Mouse (Mus musculus) forebrain, embryonic 11.5 days (tissue): ENCODE results near the gene Rnase12. TPM values are rescaled to one million over a fixed set of nuclear protein-coding genes. Genes with fewer than 3 reads are reported as not detected.
"Not testable (repeated sequence)": the region's sequence is repeated elsewhere in the genome, so short reads cannot be mapped to it uniquely, and the experiment has no call there.

ENCODE experiments used
- ATAC-seq: fragments of 200-750 bp; cut with Nextera tagmentation; replicated peaks from 2 replicates; pipeline ENCODE4 v1.8.0; 2017; ENCODE audit warnings: moderate TSS enrichment; ENCODE audit not compliant: low FRiP score
- DNase-seq: peaks from one replicate; pipeline ENCODE4 v3.0.0-alpha.2; 2017; ENCODE audit warnings: low spot score
- H3K27ac ChIP-seq: fragments of 300-500 bp; sonication (generic); 2 replicates; pipeline ENCODE4 v1.5.1; 2014; ENCODE audit warnings: low read depth, low read length
- H3K27me3 ChIP-seq: fragments of 300-500 bp; sonication (generic); 2 replicates; pipeline ENCODE4 v1.6.1; 2014; ENCODE audit warnings: mild to moderate bottlenecking, low read length, mixed read lengths; ENCODE audit not compliant: control insufficient read depth, insufficient read depth
- H3K36me3 ChIP-seq: fragments of 300-500 bp; sonication (generic); 2 replicates; pipeline ENCODE4 v1.6.1; 2014; ENCODE audit warnings: mild to moderate bottlenecking, low read length, moderate library complexity, mixed read lengths; ENCODE audit not compliant: control insufficient read depth, insufficient read depth
- H3K4me1 ChIP-seq: fragments of 300-500 bp; sonication (generic); replicated peaks from 2 replicates; pipeline ENCODE4 v1.6.1; 2014; ENCODE audit warnings: low read length, mixed read lengths; ENCODE audit not compliant: control insufficient read depth, insufficient read depth
- H3K4me2 ChIP-seq: fragments of 300-500 bp; sonication (generic); 2 replicates; pipeline ENCODE4 v1.6.1; 2014; ENCODE audit warnings: low read depth, mild to moderate bottlenecking, low read length, moderate library complexity, mixed read lengths; ENCODE audit not compliant: severe bottlenecking
- H3K4me3 ChIP-seq: fragments of 300-500 bp; sonication (generic); 2 replicates; pipeline ENCODE4 v1.5.1; 2014; ENCODE audit warnings: low read depth, low read length
- H3K9ac ChIP-seq: fragments of 300-500 bp; sonication (generic); 2 replicates; pipeline ENCODE4 v1.6.1; 2014; ENCODE audit warnings: low read length
- H3K9me3 ChIP-seq: fragments of 300-500 bp; sonication (generic); 2 replicates; pipeline ENCODE4 v1.6.1; 2016; ENCODE audit warnings: low read length, mixed read lengths; ENCODE audit not compliant: control insufficient read depth
- WGBS: fragments of 180-500 bp; shearing (Covaris S2); extraction: QIAGEN DNeasy Blood & Tissue Kit; methylation state at CpG from one replicate; pipeline ENCODE4 v1.1.7; 2014; 5-methylcytosine and 5-hydroxymethylcytosine counted together
- polyA plus RNA-seq: library from polyadenylated mRNA; unstranded; fragments of >200 nt; fragmentation: Nextera tagmentation; extraction: Ambion mirVana; gene quantifications from 2 replicates; pipeline ENCODE4 v1.2.1, GENCODE M21; 2014

The Rnase12 gene
- polyA plus RNA-seq, result not detected in 2 replicates

DNA sequence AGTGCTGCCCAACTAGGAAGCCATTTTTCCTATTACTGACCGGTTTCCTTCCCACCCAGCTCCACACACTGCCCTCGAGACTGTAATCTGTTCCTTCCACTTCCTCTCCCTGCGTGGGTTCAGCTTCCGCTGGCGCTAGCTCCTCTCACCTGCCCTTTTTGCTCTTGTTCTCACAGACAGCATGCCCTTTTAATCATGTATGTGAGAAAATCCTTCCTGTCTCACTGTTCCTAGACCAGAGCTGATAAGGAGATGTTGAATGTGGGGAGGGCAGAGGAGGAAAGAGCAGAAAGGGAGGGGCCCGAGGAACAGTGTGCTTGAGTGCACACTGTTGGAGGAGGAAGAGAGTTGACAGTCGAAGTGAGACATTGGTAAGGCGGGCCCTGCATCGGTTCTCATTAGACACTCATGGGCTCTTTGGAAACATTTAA is at the start of gene Rnase12:
TSS of gene Rnase12 (minus strand) at position 261 of the 431 bp plus-strand sequence.
- H3K4me3 ChIP-seq, result no peak within 1 kb of the TSS
- no peak within 1 kb of the TSS for H3K4me2 ChIP-seq
- no peak within 1 kb of the TSS for H3K27ac ChIP-seq
- H3K36me3 ChIP-seq, result no peaks in the 10 kb centered on the region
- no peaks in the 10 kb centered on the region for H3K9me3 ChIP-seq
- ATAC-seq, result no peak
- H3K4me1 ChIP-seq, result peaks cover 6% of the 10 kb centered on the region; the same call in 1 of the 2 replicates
- 78% methylated on average over 9 of the region's 9 CpGs for WGBS
- H3K27me3 ChIP-seq, result peaks cover 3% of the 10 kb centered on the region; the same call in 1 of the 2 replicates
- H3K9ac ChIP-seq, result no peak within 1 kb of the TSS
- no peak for DNase-seq

- H3K4me2 ChIP-seq, result no peak overlapping the region
- no peaks in the 10 kb centered on the region for H3K27me3 ChIP-seq
- DNase-seq (no peak), ATAC-seq (no peak)
- H3K27ac ChIP-seq, result no peak overlapping the region
- no peak overlapping the region for H3K9ac ChIP-seq
- no peaks in the 10 kb centered on the region for H3K4me1 ChIP-seq
- H3K36me3 ChIP-seq, result no peaks in the 10 kb centered on the region
- H3K4me3 ChIP-seq, result no peak overlapping the region
- no peaks in the 10 kb centered on the region for H3K9me3 ChIP-seq
Observed at GRCm38 (mm10) chr14:51106449-51106967, 49.0 kb upstream of the Rnase12 start.

DNA sequence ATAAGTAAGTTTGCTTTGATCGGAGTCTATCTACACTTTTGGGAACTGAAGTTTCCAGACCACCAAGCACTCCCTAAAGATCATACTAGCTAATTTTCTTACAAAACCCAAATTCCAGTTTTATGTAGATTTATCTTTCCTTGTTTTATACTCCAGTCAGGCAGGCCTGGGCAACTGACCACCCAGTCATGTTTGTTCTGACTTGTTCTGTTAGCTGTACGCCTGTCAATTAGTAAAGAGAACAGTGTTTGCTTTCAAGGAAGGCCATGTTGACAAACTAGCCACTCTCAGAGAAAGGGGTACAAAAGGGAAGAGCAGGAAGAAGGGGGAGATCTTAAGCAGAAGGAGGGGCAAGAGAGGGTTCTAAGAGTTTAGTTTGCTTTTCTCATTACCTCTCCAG is 46.9 kb upstream of the Rnase12 start:
- 86% methylated on average over 2 of the region's 2 CpGs for WGBS
- ATAC-seq, result no peak
- no peak overlapping the region for H3K9ac ChIP-seq

DNA sequence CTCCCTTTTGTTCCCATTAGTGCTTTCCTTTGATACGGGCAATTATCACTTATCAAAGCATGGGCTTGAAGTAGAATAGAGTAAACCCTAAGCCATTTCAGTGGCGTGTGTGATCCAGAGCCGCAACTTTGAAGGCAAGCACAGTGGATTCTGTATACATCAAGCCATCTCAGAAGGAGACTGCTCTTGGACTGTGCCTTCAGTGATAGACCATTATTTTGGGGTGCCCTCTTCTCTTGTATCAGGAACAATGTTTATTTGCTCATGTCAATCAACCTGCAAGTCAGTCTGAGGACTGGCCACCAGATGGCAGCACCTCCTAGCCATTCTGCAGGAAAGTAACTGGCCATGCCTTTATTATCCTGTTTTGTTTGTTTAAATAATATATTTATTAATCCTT is 45.8 kb upstream of the Rnase12 start:
- no peak overlapping the region for H3K27ac ChIP-seq
- H3K9ac ChIP-seq, result no peak overlapping the region
- H3K4me2 ChIP-seq, result no peak overlapping the region
- no peaks in the 10 kb centered on the region for H3K27me3 ChIP-seq
- no peaks in the 10 kb centered on the region for H3K36me3 ChIP-seq
- H3K9me3 ChIP-seq, result no peaks in the 10 kb centered on the region
- WGBS, result 46% methylated on average over 3 of the region's 3 CpGs
- ATAC-seq, result peak; percentile 46; the same call in 1 of the 2 replicates
- H3K4me3 ChIP-seq, result no peak overlapping the region
- no peaks in the 10 kb centered on the region for H3K4me1 ChIP-seq
- DNase-seq, result peak; percentile 81

More for the DNA sequence above, 46.9 kb upstream of the Rnase12 start:
- no peaks in the 10 kb centered on the region for H3K4me1 ChIP-seq
- H3K27ac ChIP-seq, result no peak overlapping the region
- no peaks in the 10 kb centered on the region for H3K36me3 ChIP-seq
- H3K9me3 ChIP-seq, result no peaks in the 10 kb centered on the region
- H3K4me2 ChIP-seq, result no peak overlapping the region
- H3K27me3 ChIP-seq, result no peaks in the 10 kb centered on the region
- no peak for DNase-seq
- no peak overlapping the region for H3K4me3 ChIP-seq

- no peak overlapping the region for H3K4me3 ChIP-seq
- H3K9ac ChIP-seq, result no peak overlapping the region
- no peaks in the 10 kb centered on the region for H3K9me3 ChIP-seq
- H3K27ac ChIP-seq, result no peak overlapping the region
- H3K4me2 ChIP-seq, result no peak overlapping the region
- 80% methylated on average over 9 of the region's 9 CpGs for WGBS
- no peaks in the 10 kb centered on the region for H3K36me3 ChIP-seq
- DNase-seq, result no peak
- H3K27me3 ChIP-seq, result no peaks in the 10 kb centered on the region
- no peaks in the 10 kb centered on the region for H3K4me1 ChIP-seq
- no peak for ATAC-seq
Observed at GRCm38 (mm10) chr14:51101284-51101683, 43.8 kb upstream of the Rnase12 start.

- DNase-seq (no peak), ATAC-seq (no peak)
- H3K4me2 ChIP-seq, result no peak overlapping the region
- no peak overlapping the region for H3K27ac ChIP-seq
- H3K27me3 ChIP-seq, result no peaks in the 10 kb centered on the region
- H3K9ac ChIP-seq, result no peak overlapping the region
- WGBS, result 95% methylated on average over 11 of the region's 11 CpGs
- no peaks in the 10 kb centered on the region for H3K36me3 ChIP-seq
- no peak overlapping the region for H3K4me3 ChIP-seq
- no peaks in the 10 kb centered on the region for H3K9me3 ChIP-seq
- no peaks in the 10 kb centered on the region for H3K4me1 ChIP-seq
Observed at GRCm38 (mm10) chr14:51098921-51099320, 41.5 kb upstream of the Rnase12 start.

GRCm38 (mm10) chr14:51098300-51098699 is 40.8 kb upstream of the Rnase12 start:
- not testable (repeated sequence) for H3K9ac ChIP-seq, H3K9me3 ChIP-seq, H3K27me3 ChIP-seq, H3K4me1 ChIP-seq, H3K4me3 ChIP-seq, H3K27ac ChIP-seq, H3K36me3 ChIP-seq, H3K4me2 ChIP-seq, DNase-seq
- ATAC-seq, result peak; percentile 56
- 25% methylated on average over 1 of the region's 1 CpGs for WGBS

GRCm38 (mm10) chr14:51095736-51096524 is 38.5 kb upstream of the Rnase12 start:
- DNase-seq (no peak), ATAC-seq (no peak)
- Histone ChIP-seq H3K4me3 (no peak overlapping the region), H3K4me1 (no peaks in the 10 kb centered on the region), H3K4me2 (no peak overlapping the region), H3K9me3 (no peaks in the 10 kb centered on the region), H3K9ac (no peak overlapping the region), H3K27me3 (no peaks in the 10 kb centered on the region; the same call in 1 of the 2 replicates), H3K36me3 (no peaks in the 10 kb centered on the region), H3K27ac (no peak overlapping the region)
- WGBS, result 83% methylated on average over 9 of the region's 9 CpGs

DNA sequence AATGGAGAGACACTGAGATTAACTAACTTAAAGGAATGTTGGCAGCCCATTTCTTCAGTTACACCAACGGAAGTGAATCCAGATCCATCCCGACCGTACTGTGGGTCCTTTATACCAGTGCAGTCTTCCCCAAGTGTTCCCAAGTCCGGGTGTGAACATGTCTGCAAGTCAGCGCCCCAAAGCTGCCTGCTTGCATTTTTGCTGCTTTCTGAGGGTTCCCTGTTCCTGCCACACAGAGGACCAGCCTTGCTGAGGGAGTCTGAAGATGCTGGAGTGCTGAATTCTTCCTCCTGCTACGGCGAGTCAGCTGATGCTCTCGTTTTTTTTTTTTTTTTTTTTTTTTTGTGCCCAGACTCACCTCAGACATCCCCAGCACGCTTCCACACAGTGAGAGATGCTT is 37.5 kb upstream of the Rnase12 start:
- Histone ChIP-seq H3K36me3 (no peaks in the 10 kb centered on the region), H3K4me3 (no peak overlapping the region), H3K27me3 (no peaks in the 10 kb centered on the region; the same call in 1 of the 2 replicates), H3K9me3 (no peaks in the 10 kb centered on the region), H3K9ac (no peak overlapping the region), H3K4me2 (no peak overlapping the region), H3K27ac (no peak overlapping the region), H3K4me1 (no peaks in the 10 kb centered on the region)
- ATAC-seq (no peak), DNase-seq (no peak)
- 63% methylated on average over 9 of the region's 9 CpGs for WGBS
